Mouse (Mus musculus) urinary bladder, postnatal 36 days (tissue): Measurements from ENCODE around the gene Atp1a1.

Experiments used
- DNase-seq, 2 experiments: peaks; one replicate each; pipeline ENCODE4 v3.0.0; 2022; ENCODE audit warnings: low spot score in 2 of 2, mixed read lengths in 1 of 2

Atp1a1 gene

DNA sequence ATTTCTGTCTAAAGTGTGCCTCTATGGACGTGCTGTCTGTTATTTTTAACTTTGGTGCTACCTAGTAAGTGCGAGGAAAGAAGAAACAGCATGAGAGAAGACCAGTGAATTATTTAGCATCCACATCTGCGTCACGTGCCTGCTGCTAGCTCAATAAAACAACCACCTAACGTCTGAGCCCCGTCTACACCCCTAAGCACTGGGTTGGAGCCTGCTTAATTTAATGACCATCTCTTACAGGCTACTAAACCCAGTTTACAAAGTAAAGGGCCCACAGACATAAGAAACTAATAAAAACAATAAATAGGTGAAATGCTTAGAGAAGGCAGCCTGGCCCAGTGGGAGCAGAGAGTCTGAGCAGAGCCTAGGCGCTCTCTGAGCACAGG, 11.2 kb downstream of the Atp1a1 start:
- no peak for DNase-seq

DNA sequence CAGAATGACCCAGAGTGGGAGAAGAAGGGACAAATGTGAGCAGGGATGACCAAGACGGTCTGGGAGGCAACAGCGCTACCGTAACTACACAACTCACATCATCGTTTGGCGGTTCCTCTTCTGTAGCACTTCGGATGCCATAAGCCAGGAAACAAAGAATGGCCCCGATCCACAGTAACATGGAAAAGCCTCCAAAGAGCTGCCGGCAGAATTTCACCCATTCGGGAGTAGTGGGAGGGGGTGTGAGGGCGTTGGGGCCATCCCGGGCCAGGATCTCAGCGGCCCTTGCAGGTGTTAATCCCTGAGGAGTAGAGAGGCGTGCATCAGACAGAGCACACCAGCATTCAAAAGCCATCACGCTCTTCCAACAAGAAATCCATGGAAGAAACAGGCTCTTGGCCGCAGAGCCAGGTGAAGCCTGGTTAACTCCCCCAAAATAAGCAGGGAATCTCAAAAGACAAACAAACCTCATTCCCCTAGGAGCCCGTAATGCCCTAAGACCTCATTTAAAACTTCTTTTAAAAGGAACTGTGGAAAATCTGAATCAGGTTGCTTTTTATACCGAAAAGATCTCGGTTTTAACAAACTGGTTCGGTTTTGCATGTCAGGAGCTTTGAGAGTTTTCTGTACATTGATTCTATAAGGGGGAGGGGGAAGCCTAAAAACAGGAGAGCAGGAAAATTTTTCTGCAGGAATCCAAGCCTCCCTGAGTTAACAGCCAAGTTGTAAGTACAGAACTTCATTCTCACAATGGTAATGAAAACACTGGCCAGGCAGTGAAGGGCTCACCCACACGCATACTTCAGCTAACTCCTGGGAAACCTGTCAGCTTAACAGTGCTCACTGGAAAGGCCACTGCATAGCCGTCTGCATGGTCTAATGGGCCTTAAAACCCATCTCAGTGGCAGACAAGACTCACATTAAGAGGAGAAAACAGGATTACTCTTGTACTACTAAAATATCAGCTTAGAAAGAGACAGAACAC, 11.9 kb downstream of the Atp1a1 start:
- no peak for DNase-seq

DNA sequence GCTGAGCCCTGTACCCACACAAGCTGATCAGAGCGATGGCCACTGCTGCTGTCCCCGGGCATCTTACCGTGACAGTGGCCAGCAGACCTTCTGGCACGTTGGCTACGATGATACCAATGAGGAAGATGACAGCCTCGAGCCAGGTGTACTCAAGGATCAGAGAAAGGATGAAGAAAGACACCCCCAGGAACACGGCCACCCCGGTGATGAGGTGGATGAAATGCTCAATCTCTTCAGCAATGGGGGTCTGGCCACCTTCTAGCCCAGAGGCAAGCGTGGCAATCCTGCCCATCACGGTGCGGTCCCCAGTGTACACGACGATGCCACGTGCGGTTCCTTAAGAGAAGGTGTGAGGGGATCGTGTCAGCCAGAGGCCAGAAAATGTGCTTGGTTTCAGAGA, 14.1 kb downstream of the Atp1a1 start:
- no peak for DNase-seq

- DNase-seq = no peak
Measured at GRCm38 (mm10) chr3:101588299-101588698, 16.2 kb downstream of the Atp1a1 start.

DNA sequence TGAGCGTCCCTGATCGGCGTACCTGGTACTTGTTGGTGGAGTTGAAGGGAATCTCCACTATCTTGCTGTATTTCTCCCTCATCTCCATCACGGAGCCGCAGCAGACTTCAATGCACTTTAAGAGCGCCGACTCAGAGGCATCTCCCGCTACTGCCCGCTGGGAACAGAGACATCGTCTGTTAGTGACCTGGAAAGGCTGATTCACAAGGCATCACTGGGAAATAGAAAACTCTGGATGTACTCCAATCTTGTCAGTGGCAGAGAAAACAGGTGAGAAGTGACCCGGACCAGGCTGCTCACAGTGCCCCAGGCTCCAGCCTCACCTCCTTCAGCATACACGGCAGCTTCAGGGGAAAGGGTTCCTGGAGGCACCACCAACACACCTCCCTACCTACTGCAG, 17.7 kb downstream of the Atp1a1 start:
- DNase-seq = no peak

DNA sequence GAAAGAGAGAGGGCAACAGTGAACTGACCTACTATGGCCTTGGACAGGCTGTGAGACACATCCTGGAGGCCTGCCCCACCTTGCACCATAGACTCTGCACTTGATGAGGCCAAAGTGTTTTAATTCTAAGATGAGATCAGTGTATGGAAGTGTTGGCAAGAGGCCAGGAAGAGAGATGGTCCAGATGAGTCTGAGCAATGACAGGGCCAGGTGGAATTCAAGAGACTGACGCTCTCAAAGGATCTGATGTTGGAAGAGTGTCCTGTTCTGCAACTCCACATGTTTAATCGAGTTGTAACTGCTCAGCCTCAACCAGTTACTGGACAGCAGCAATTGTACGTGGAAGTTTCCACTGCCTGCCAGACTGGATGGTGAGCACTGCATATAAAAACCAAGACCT, 26.4 kb downstream of the Atp1a1 start:
- DNase-seq = no peak

GRCm38 (mm10) chr3:101577361-101577760, 27.1 kb downstream of the Atp1a1 start:
- no peak for DNase-seq

DNA sequence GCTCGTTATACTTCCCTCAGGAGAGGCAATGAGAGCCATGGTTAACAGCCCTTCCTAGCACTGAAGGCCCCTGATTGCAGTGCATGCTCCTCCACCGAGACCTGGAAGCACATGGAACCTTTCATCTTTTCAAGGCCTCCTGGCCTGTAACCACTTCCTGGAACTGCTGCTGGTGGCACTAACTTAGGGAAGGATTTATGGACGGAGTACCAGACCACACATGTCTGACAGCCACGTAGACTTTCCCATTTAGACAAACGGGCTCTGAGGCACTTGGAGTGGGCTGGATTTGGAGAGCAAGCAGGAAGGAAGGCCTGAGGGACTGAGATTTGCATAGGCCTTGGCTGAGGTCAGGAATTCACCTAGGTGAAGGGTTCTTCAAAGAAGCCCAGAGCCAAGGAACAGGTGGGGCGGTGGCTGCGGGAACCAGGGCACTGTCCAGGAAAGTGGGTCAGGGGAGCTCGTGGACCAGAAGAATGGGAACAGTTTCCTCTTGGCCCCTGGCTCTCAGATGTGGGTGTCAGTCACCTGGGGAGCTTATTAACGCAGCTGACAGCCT, 28.9 kb downstream of the Atp1a1 start:
- no peak for DNase-seq

DNA sequence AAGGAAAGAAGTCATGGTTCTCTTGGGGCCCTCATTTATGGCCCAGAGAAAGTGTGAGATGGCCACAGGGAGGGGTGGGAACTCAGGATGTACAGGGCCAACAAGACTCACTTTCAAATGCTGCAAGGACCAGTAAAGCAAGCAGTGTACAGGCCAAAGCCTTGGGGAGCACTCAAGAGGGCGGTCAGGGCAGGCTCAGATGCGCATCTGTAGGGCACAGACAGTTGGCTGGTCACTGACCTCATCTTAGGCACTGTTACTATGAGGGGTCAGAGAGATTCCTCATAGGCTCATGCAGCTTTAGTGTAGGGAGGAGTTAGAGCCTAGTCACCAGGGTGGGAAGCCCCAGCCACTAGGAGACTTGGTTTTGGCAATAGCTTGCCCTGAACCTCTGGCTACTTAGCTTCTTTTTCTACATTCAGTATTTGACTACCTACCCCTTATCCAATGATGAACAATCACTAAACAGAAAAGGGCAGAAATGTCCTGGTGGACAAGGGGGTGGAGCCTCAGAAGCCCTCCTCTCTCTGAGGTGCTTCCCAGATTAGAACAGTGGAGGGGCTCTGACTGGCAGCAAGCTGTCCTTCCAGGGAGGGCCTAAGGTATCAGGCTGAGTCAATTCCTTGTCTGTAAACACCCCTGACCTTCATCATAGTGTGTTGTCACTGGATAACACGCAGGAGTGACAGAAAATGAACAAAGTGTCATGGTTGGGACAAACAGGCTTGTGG, 29.9 kb downstream of the Atp1a1 start:
- no peak for DNase-seq

DNA sequence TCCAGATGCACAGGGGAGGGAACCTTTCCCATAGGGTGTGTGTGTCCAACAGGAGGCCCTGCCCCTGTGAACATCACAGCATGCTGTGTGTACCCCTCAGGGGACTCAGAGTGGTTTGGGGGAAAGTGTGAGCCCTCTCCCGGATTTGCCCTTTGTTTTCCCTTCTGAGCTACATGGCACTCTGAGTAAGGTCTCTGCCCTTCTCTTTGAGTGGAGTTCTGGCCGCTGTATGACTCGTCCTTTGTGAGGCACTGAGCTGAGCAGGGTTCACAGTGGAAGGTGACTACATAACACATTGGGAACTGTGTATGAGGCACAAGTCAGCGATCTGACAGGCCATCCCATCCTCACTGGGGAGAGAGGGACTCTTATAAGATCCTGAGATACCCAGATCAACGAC, 31.5 kb downstream of the Atp1a1 start:
- no peak for DNase-seq

DNA sequence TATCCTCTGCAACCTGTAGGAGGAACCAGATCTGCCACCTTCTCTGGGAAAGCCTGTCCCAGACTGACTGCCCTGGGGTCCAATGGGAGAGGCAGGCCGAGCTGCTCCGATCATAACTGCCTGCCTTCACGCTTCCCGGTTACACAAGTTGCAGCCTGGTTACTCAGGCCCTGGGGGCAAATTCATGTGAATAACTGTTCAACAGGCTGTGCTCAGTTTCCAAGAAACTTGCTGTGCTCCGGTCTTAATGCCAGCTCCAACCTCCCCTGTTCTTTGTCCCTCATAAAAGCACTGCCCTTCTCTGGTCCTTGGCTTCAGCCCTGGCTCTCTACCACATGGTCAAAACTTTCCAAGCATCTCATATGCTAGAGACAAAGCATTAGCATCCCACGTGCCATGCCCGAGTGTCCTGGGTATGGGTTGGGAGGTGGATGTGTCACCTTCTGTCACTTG, 32.3 kb downstream of the Atp1a1 start:
- peak; percentile 36 to 59 for DNase-seq

GRCm38 (mm10) chr3:101571515-101572130, 32.9 kb downstream of the Atp1a1 start:
- DNase-seq = no peak

DNA sequence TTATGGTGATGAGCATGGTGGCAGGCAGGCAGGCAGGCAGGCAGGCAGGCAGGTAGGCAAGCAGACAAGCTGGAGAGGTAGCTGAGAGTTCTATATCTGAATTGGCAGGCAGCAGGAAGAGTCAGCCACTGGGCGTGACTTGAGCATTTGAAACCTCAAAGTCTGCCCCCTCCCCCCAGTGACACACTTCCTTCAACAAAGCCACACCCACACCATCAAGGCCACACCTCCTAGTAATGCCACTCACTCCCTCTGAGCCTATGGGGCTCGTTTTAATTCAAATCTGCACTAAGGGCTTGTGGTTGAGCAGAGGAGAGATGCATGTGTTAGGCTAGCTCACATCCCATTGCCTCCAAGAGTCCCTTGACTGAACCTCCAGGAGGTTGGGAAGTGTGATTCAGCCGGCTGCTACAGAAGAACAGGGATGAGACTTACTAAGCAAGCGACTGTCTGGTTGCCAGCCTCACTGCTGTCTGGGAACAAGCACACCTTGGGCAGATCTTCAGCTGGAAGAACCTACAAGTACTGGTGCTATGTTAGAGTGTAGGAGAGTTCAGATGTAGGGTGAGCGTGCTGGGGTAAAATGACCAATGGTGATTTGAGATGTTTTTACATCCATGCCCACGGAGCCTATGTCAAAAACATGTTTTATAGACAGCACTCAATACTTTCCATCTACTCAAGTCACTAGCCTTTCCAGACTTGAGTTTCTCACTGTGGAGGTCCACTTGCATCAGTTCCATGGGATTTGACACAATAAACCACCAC, 33.6 kb downstream of the Atp1a1 start:
- DNase-seq = no peak

- DNase-seq = no peak
Measured at GRCm38 (mm10) chr3:101570246-101570645, 34.2 kb downstream of the Atp1a1 start.

GRCm38 (mm10) chr3:101568627-101569026, 35.9 kb downstream of the Atp1a1 start:
- no peak for DNase-seq

GRCm38 (mm10) chr3:101564011-101564410, 40.5 kb downstream of the Atp1a1 start:
- DNase-seq = no peak

DNA sequence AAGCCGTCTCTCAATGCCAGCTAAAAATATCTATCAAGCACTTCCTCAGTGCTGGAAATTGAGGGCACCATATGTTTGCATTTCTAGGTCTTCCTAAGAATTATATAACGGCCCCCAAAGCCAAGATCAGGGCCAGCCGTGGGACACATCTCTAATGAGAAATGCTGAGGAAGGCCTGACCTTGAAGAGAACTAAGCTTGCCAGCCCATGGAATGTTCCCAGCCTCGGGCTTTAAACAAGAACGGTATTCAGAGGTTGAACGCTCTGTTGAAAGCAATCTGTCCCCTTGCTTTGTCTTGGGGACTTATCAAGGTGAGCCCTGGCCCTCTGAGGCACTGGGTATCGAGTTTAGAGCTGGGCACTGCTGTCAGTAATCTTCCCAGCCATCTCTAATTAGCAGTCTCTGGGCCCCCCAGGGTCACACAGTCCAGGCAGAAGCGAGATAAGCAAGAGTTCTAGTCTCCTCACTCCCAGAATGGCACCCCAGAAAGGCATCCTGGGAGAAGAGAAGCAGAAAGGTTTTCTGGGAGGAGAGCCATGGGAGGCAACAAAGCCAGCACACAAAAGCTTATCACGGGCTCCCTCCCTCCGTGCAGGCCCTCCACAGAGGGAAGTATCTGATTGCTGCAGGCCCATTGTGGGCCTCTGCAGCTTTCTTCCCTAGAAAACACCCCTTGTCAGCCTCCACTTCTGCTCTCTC, 41.8 kb downstream of the Atp1a1 start:
- no peak for DNase-seq

DNA sequence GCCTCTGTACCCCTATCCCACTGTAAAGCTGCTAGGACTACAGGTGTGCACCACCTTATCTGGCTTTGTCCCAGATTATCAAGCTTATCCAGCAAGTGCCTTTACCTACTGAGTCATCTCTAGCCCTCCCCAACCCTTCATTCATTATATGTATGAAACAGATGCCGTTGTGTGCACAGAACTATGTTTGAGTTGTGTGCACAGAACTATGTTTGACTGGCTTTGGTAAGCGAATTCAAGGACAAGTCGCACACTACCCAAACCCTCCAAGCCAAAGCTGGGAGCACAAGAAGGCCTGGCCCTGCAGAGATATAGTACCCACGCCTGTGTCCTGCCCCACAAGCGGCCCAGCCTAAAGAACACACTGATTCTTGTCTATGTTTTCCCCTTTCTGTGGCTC, 42.5 kb downstream of the Atp1a1 start:
- no peak for DNase-seq

GRCm38 (mm10) chr3:101560841-101561522, 43.5 kb downstream of the Atp1a1 start:
- no peak for DNase-seq

DNA sequence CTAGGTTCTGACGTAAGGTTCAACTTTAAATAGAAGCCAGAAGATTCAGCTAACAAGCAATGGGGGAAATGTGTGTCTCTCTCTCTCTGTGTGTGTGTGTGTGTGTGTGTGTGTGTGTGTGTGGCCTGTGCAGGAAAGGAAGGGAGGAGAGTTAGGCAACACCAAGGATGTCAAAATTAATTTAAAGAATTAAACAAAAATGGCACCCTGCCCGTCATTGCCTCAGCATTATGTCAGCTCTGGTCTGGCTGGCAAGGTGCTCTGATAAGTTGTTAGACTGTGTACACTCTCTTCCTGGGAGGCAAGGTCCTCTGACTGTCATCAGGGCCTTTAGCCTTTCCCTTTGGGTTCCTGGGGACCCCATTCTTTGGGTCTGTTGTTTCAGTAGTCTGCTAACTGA, 47.8 kb downstream of the Atp1a1 start:
- no peak for DNase-seq
